Mouse (Mus musculus) brain, embryonic 14.5 days (tissue): ENCODE measurements around the gene Klhl41. TPM values are rescaled to one million over a fixed set of nuclear protein-coding genes. Genes with fewer than 3 reads are reported as not detected.
A peak's percentile ranks its signal among the peaks of the same experiment; 100 is the strongest.
"Not testable (repeated sequence)": the region's sequence is repeated elsewhere in the genome, so short reads cannot be mapped to it uniquely, and the experiment has no call there.

Experiments
- DNase-seq: peaks from one replicate; pipeline ENCODE4 v3.0.0-alpha.2; 2011; ENCODE audit warnings: low read depth
- CTCF ChIP-seq: fragments of 200-500 bp; IDR thresholded peaks from 2 replicates; pipeline ENCODE4 v1.5.1; 2012; ENCODE audit warnings: inconsistent platforms, mild to moderate bottlenecking, moderate library complexity, borderline replicate concordance; ENCODE audit not compliant: insufficient read depth, insufficient read length; ENCODE audit errors: extremely low read depth
- POLR2A ChIP-seq: fragments of 200-500 bp; IDR thresholded peaks from 2 replicates; pipeline ENCODE4 v1.6.1; 2012; ENCODE audit warnings: mild to moderate bottlenecking, inconsistent platforms, borderline replicate concordance; ENCODE audit not compliant: poor library complexity, insufficient read depth, insufficient read length, severe bottlenecking; ENCODE audit errors: extremely low read depth
- polyA plus RNA-seq: library from polyadenylated mRNA; depleted of rRNA; stranded (reverse); fragments of >200 nt; gene quantifications from 2 replicates; pipeline ENCODE4 v1.2.3, GENCODE M21; 2012

Klhl41 gene
- polyA plus RNA-seq, 1 experiment, result 0.44 TPM

- DNase-seq, result no peak
- TF ChIP-seq CTCF (no peak), POLR2A (no peak)
Observed at GRCm38 (mm10) chr2:69649716-69650115, 20.2 kb upstream of the Klhl41 start.

- DNase-seq, result no peak
- TF ChIP-seq CTCF (no peak), POLR2A (no peak)
Observed at GRCm38 (mm10) chr2:69659326-69659725, 10.6 kb upstream of the Klhl41 start.

- DNase-seq, result no peak
Observed at GRCm38 (mm10) chr2:69663827-69664476, 6.0 kb upstream of the Klhl41 start.

GRCm38 (mm10) chr2:69667656-69668055, 2.3 kb upstream of the Klhl41 start:
- TF ChIP-seq POLR2A (no peak), CTCF (no peak)
- no peak for DNase-seq

More at GRCm38 (mm10) chr2:69663827-69664476, 6.0 kb upstream of the Klhl41 start:
- no peak for TF ChIP-seq CTCF
- no peak for TF ChIP-seq POLR2A

- no peak for DNase-seq
Observed at GRCm38 (mm10) chr2:69668414-69668813, 1.5 kb upstream of the Klhl41 start.

GRCm38 (mm10) chr2:69673723-69674122, 3.8 kb downstream of the Klhl41 start:
- no peak for DNase-seq
- TF ChIP-seq POLR2A (no peak), CTCF (no peak)

More at GRCm38 (mm10) chr2:69668414-69668813, 1.5 kb upstream of the Klhl41 start:
- no peak for TF ChIP-seq CTCF
- no peak for TF ChIP-seq POLR2A

- TF ChIP-seq CTCF, result no peak
- no peak for TF ChIP-seq POLR2A
- no peak for DNase-seq
Observed at GRCm38 (mm10) chr2:69675266-69675665, 5.3 kb downstream of the Klhl41 start.

- no peak for DNase-seq
- no peak for TF ChIP-seq POLR2A
- TF ChIP-seq CTCF, result no peak; the same call in 1 of the 2 replicates
Observed at GRCm38 (mm10) chr2:69676713-69677112, 6.8 kb downstream of the Klhl41 start.

GRCm38 (mm10) chr2:69677215-69677614, 7.3 kb downstream of the Klhl41 start:
- not testable (repeated sequence) for DNase-seq

- DNase-seq, result no peak
- no peak for TF ChIP-seq POLR2A
- TF ChIP-seq CTCF, result no peak
Observed at GRCm38 (mm10) chr2:69679990-69680389, 10.1 kb downstream of the Klhl41 start.

GRCm38 (mm10) chr2:69681931-69682330, 12.0 kb downstream of the Klhl41 start:
- TF ChIP-seq CTCF, result no peak
- no peak for DNase-seq

- TF ChIP-seq POLR2A, result no peak
- no peak for TF ChIP-seq CTCF
- DNase-seq, result peak; percentile 77
Observed at GRCm38 (mm10) chr2:69683036-69683805, 13.3 kb downstream of the Klhl41 start.

- TF ChIP-seq CTCF (no peak), POLR2A (no peak)
- no peak for DNase-seq
Observed at GRCm38 (mm10) chr2:69684488-69684887, 14.6 kb downstream of the Klhl41 start.
